Mouse (Mus musculus) forebrain, embryonic 13.5 days (tissue): ENCODE results near the gene Gm12248. TPM values are rescaled to one million over a fixed set of nuclear protein-coding genes. Genes with fewer than 3 reads are reported as not detected.

Source experiments
- ATAC-seq: fragments of 200-750 bp; cut with Nextera tagmentation; 2 replicates; pipeline ENCODE4 v1.8.0; 2017
- H3K27ac ChIP-seq: fragments of 300-500 bp; sonication (generic); 2 replicates; pipeline ENCODE4 v1.5.1; 2015; ENCODE audit warnings: inconsistent platforms, mild to moderate bottlenecking, moderate library complexity
- H3K27me3 ChIP-seq: fragments of 300-500 bp; sonication (generic); 2 replicates; pipeline ENCODE4 v1.6.1; 2015; ENCODE audit warnings: mild to moderate bottlenecking, inconsistent platforms
- H3K36me3 ChIP-seq: fragments of 300-500 bp; sonication (generic); 2 replicates; pipeline ENCODE4 v1.6.1; 2015; ENCODE audit warnings: mild to moderate bottlenecking, inconsistent platforms; ENCODE audit not compliant: poor library complexity, severe bottlenecking
- H3K4me1 ChIP-seq: fragments of 300-500 bp; sonication (generic); 2 replicates; pipeline ENCODE4 v1.6.1; 2015; ENCODE audit warnings: inconsistent platforms
- H3K4me2 ChIP-seq: fragments of 300-500 bp; sonication (generic); 2 replicates; pipeline ENCODE4 v1.6.1; 2015; ENCODE audit warnings: inconsistent platforms, mild to moderate bottlenecking, moderate library complexity
- H3K4me3 ChIP-seq: fragments of 300-500 bp; sonication (generic); 2 replicates; pipeline ENCODE4 v1.5.1; 2015; ENCODE audit warnings: mild to moderate bottlenecking, inconsistent platforms
- H3K9ac ChIP-seq: fragments of 300-500 bp; sonication (generic); 2 replicates; pipeline ENCODE4 v1.6.1; 2015; ENCODE audit warnings: mild to moderate bottlenecking, inconsistent platforms
- H3K9me3 ChIP-seq: fragments of 300-500 bp; sonication (generic); replicated peaks from 2 replicates; pipeline ENCODE4 v1.6.1; 2016; ENCODE audit warnings: inconsistent platforms
- WGBS: fragments of 180-500 bp; shearing (Covaris S2); methylation state at CpG from one replicate; pipeline ENCODE4 v1.1.7; 2015; 5-methylcytosine and 5-hydroxymethylcytosine counted together
- polyA plus RNA-seq: library from polyadenylated mRNA; unstranded; fragments of >200 nt; fragmentation: Nextera tagmentation; extraction: Ambion mirVana; gene quantifications from 2 replicates; pipeline ENCODE4 v1.2.1, GENCODE M21; 2015

The Gm12248 gene
- polyA plus RNA-seq, 1 experiment from 2014 or later, result 0.19 TPM

DNA sequence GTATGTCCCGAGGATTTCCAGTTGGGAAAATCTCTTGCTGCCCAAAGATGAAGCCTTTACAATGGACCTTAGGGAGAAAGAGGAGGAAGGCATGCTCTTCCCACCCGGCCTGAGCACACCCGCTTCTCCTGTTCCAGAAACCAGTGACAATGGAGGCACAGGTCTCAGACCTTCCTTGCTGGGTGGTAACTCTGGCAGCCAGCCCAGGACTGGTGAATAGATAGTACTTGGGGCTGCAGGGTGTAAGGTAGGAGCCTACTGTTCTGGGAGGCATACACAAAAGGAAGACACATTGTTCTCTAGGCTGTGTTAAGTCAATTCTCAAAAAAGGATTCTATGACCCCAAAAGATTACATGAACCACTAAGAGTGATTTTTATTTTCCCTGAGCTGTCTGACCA lies 27.7 kb upstream of the Gm12248 start:
- no peak overlapping the region for H3K9ac ChIP-seq
- H3K4me1 ChIP-seq, result no peaks in the 10 kb centered on the region
- no peak overlapping the region for H3K4me2 ChIP-seq
- H3K27me3 ChIP-seq, result no peaks in the 10 kb centered on the region
- ATAC-seq, result no peak
- H3K9me3 ChIP-seq, result no peaks in the 10 kb centered on the region
- no peak overlapping the region for H3K27ac ChIP-seq
- 79% methylated on average over 3 of the region's 3 CpGs for WGBS
- peaks cover 95% of the 10 kb centered on the region for H3K36me3 ChIP-seq
- H3K4me3 ChIP-seq, result no peak overlapping the region

DNA sequence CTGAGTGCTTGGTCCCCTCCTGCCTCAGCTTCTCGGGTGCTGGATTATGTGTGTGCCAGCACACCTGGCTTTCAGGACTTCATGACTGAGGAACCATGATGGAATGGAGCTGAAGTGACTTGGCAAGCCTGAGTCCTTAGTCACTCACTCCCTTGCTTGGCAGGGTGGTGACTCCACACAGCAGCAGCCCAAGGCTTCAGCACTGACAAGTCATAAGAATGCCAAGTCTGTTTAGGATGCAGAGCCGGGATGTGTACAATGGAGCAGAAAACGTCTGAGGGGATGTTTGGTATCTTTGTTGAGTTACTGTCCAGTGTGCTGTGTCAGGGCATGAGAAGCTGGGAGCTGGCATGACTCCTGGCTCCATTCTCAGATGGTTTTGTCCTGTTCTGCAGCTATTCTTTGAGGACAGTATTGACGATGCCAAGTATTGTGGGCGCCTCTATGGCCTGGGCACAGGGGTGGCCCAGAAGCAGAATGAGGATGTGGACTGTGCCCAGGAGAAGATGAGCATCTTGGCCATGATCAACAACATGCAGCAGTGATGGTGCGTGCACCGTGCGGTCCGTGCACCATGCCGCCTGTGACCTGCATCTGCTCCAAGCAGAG lies 24.2 kb upstream of the Gm12248 start:
- H3K4me2 ChIP-seq, result no peak overlapping the region
- WGBS, result 89% methylated on average over 10 of the region's 10 CpGs
- H3K36me3 ChIP-seq, result peaks cover 96% of the 10 kb centered on the region
- H3K4me3 ChIP-seq, result no peak overlapping the region
- no peak for ATAC-seq
- no peaks in the 10 kb centered on the region for H3K4me1 ChIP-seq
- no peak overlapping the region for H3K27ac ChIP-seq
- H3K27me3 ChIP-seq, result no peaks in the 10 kb centered on the region
- H3K9me3 ChIP-seq, result no peaks in the 10 kb centered on the region
- H3K9ac ChIP-seq, result no peak overlapping the region

DNA sequence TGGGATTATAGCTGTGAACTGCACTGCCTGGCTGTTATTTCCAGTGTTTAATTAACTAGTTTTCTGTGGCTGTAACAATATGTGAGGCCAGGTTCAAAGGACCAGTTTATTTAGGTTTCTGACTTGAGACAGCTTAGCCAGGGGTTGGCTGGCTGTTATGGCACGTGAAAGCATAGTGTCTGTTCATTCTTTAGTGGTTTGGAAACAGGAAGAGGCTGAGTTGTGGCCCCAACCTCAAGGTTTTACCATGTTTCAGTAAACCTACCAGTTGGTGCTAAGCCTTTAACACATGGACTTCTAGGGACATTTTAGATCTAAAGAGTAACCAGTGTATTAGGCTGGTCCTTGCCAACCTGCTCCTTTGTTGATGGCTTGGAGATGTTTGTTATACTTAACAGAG lies 23.6 kb upstream of the Gm12248 start:
- H3K27ac ChIP-seq, result no peak overlapping the region
- H3K4me2 ChIP-seq, result no peak overlapping the region
- no peak overlapping the region for H3K4me3 ChIP-seq
- H3K9me3 ChIP-seq, result no peaks in the 10 kb centered on the region
- H3K27me3 ChIP-seq, result no peaks in the 10 kb centered on the region
- no peaks in the 10 kb centered on the region for H3K4me1 ChIP-seq
- 94% methylated on average over 1 of the region's 1 CpGs for WGBS
- no peak overlapping the region for H3K9ac ChIP-seq
- no peak for ATAC-seq
- peaks cover 96% of the 10 kb centered on the region for H3K36me3 ChIP-seq

DNA sequence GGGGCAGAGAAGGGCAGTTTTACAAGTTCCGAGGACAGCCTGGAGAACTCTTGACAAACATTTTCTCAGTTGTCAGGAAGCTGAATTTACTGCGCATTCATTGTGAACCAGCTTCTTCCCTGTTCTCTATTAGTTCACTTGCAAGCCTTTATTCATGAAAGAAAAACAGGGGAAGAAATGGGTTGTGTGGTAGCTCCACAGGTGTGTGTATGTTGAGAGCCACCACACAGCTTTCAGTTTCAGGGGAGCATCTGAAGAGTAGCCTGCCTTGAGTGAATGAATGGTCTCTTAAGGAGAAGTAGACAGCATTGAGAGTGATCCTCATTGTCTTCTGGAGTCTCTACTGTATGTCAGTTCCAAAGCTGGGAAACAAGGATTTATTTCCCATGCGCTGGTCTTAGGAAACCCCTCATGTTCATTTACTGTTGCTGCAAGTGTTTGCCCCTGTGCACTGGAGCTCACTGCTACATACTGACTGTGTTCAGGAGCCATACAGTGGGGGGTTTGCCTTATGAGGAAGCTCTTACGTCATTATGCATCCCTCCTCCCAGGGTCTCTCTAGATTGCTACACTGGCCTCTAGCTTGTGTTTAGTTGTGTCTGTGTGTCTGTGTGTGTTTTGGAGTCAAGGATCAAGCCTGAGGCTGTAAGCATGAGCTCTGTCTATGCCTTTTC lies 14.9 kb upstream of the Gm12248 start:
- H3K9ac ChIP-seq, result no peak overlapping the region
- WGBS, result 94% methylated on average over 4 of the region's 4 CpGs

DNA sequence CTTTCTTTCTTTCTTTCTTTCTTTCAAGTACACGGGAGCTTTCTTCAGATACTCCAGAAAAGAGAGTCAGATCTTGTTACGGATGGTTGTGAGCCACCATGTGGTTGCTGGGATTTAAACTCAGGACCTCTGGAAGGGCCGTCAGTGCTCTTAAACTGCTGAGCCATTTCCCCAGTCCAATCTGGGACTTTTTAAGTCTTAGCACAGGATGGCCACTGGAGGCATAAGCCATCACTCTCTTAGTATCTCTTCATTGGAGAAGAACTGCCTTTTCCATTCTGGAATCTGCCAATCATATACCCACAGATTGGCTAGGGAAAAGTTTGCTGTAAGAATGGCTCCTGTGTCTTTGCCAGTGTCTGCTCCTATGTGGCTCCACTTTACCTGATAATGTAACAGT lies 14.1 kb upstream of the Gm12248 start:
- H3K36me3 ChIP-seq, result peaks cover 26% of the 10 kb centered on the region
- peaks cover 38% of the 10 kb centered on the region for H3K4me1 ChIP-seq
- H3K4me2 ChIP-seq, result no peak overlapping the region
- H3K9ac ChIP-seq, result no peak overlapping the region
- no peak overlapping the region for H3K27ac ChIP-seq
- 68% methylated on average over 3 of the region's 3 CpGs for WGBS
- no peaks in the 10 kb centered on the region for H3K27me3 ChIP-seq
- ATAC-seq, result no peak
- H3K4me3 ChIP-seq, result no peak overlapping the region
- H3K9me3 ChIP-seq, result no peaks in the 10 kb centered on the region

More for the DNA sequence above, 14.9 kb upstream of the Gm12248 start:
- H3K36me3 ChIP-seq, result peaks cover 34% of the 10 kb centered on the region
- H3K9me3 ChIP-seq, result no peaks in the 10 kb centered on the region
- no peak for ATAC-seq
- H3K4me2 ChIP-seq, result no peak overlapping the region
- H3K4me1 ChIP-seq, result peaks cover 38% of the 10 kb centered on the region
- H3K27me3 ChIP-seq, result no peaks in the 10 kb centered on the region
- no peak overlapping the region for H3K27ac ChIP-seq
- H3K4me3 ChIP-seq, result no peak overlapping the region

DNA sequence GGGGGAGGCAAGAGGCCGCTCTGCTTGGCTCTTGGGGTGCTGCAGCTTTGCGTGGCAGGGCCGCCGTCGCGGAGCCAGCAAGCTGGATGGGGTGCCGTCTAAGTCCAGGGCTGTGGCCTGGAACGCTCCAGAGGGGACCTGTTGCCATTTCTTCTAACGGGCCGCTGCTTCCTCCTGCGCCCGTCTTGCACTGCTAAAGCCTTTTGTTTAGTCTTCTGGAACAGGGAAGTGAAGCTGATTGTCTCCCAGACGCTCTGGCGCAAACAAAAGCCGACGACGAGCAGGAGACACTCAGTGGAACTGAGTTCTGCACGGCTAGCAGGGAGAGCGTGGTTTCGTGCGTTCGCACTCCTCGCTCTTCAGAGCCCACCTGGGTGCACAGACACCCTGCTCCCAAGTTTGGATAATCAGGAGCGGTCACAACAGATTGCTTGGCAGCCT lies 11.4 kb upstream of the Gm12248 start:
- H3K36me3 ChIP-seq, result no peaks in the 10 kb centered on the region
- H3K9ac ChIP-seq, result peak overlapping the region; percentile 93
- H3K4me3 ChIP-seq, result peak overlapping the region; percentile 98
- no peak for ATAC-seq
- H3K9me3 ChIP-seq, result no peaks in the 10 kb centered on the region
- H3K4me1 ChIP-seq, result peaks cover 38% of the 10 kb centered on the region
- H3K27me3 ChIP-seq, result no peaks in the 10 kb centered on the region
- under 1% methylated on average over 24 of the region's 24 CpGs for WGBS
- peak overlapping the region; percentile 86 for H3K27ac ChIP-seq
- peak overlapping the region; percentile 77 for H3K4me2 ChIP-seq

DNA sequence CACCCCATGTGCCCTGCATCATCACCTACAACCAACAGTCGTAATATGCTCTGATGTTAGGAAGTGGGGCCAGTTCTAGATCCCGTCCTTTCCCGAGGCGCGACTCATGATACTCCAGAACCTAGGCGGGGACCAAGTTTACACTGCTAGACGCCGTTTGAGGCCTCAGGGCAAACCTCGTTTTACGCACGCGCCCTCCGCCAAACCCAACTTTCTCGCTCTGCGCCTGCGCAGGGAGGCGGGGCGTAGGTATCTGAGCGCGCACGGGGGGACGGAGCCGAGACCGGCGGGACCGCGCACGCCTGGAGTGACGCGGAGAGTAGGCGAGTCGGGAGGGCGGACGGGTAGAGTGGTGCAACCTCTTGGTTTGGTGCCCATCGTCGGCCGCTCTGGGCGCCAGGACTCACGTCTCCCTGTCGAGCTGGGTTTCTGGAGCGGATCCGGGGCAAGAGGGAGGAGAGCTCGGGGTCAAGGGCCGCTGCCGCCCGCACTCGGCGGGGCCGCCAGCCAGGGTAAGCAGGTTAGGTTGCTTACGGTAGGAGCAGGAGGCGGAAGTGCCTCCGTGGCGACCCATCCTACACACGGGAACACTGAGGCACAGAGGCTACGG lies 10.9 kb upstream of the Gm12248 start, which contains the start of gene Cnot8:
TSS of gene Cnot8 (plus strand) at position 457 of the 610 bp plus-strand sequence.
- ATAC-seq, result peak; percentile 98

DNA sequence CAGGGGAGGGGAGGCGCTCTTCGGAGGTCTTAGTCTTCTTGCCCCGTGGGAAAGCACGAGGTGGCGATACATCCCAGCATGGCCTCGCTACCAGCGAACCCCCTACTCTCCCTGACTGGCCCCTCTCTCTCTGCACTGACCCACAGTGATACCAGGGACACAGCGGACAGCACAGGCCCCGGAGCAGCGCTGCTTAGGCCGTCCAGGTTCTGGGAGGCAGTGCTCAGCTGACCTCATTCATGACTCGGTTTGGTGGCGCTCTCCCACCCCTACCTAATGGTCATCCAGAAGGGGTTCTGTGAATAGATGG lies 10.4 kb upstream of the Gm12248 start:
- Histone ChIP-seq H3K9ac (peak overlapping the region; percentile 93), H3K27me3 (peaks cover 7% of the 10 kb centered on the region), H3K9me3 (no peaks in the 10 kb centered on the region), H3K36me3 (no peaks in the 10 kb centered on the region), H3K4me3 (peak overlapping the region; percentile 98), H3K27ac (peak overlapping the region; percentile 20; the same call in 1 of the 2 replicates), H3K4me2 (peak overlapping the region; percentile 77), H3K4me1 (peaks cover 38% of the 10 kb centered on the region)
- 43% methylated on average over 11 of the region's 13 CpGs for WGBS
- peak; percentile 43 for ATAC-seq

More for the DNA sequence above, 10.9 kb upstream of the Gm12248 start, which contains the start of gene Cnot8:
- H3K27ac ChIP-seq, result peak within 1 kb of the TSS; percentile 86
- no peaks in the 10 kb centered on the region for H3K9me3 ChIP-seq
- no peaks in the 10 kb centered on the region for H3K36me3 ChIP-seq
- peak within 1 kb of the TSS; percentile 93 for H3K9ac ChIP-seq
- peak within 1 kb of the TSS; percentile 98 for H3K4me3 ChIP-seq
- peak within 1 kb of the TSS; percentile 77 for H3K4me2 ChIP-seq
- H3K4me1 ChIP-seq, result peaks cover 38% of the 10 kb centered on the region
- under 1% methylated on average over 55 of the region's 55 CpGs for whole genome bisulfite sequencing
- H3K27me3 ChIP-seq, result peaks cover 2% of the 10 kb centered on the region

DNA sequence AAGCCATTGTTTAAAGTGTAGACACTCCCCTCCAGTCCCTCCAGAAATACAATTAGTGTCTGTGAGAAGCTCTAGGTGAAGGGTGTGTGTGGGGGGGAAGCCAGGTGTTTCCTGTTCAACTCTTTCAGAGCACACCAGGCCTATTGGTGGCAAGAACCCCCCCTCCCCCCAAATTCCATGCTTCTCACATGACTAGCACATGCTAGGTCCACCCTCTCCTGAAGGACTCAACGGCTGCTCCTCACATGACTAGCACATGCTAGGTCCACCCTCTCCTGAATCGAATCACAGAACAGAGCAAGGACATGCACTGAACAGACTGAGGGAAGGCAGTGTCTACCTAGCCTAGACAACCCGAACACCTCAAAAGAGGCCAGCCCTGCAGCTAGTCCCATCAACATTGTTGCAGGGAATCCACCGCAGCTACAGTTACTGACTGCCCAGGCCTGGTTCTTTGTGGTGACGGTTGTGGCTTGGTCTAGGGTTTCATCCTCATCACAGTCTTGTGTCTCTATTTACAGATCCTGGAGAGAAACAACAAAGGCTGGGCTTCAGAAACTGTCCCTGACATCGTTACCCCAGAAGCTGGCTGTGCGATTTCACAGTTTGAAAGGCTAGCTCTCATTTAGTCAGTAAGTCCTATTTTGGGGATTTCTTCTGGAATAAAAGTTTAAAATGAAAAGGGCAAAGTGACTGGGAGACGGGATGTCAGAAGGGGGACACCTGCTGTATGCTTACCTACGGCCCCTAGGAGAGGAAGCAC lies 9.8 kb upstream of the Gm12248 start:
- Histone ChIP-seq H3K4me3 (peak overlapping the region; percentile 98; the same call in 1 of the 2 replicates), H3K27me3 (peaks cover 13% of the 10 kb centered on the region), H3K27ac (no peak overlapping the region), H3K9me3 (no peaks in the 10 kb centered on the region), H3K9ac (peak overlapping the region; percentile 93; the same call in 1 of the 2 replicates), H3K4me1 (peaks cover 38% of the 10 kb centered on the region), H3K4me2 (peak overlapping the region; percentile 77), H3K36me3 (no peaks in the 10 kb centered on the region)
- 82% methylated on average over 9 of the region's 9 CpGs for WGBS
- ATAC-seq, result no peak

DNA sequence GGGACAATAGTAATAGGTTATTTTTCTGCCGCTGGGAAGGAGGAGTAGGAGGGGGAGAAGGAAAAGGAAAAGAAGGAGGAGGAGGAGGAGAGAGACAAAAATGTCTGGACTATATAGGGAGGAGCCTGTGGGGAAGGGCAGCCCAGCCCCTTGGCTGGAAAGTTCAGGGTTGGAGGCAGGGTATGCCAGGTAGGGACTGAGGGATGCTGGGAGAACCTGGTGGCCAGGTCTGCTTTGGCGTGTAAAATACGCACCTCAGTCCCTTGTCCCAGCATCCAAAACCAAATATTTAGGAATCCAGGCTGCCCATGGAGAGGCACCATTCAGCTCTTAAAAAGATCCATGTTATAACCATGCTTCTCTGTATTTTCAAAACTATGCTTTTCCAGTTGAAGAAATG lies 9.2 kb upstream of the Gm12248 start:
- H3K4me3 ChIP-seq, result no peak overlapping the region
- no peaks in the 10 kb centered on the region for H3K9me3 ChIP-seq
- ATAC-seq, result no peak
- peaks cover 36% of the 10 kb centered on the region for H3K4me1 ChIP-seq
- no peak overlapping the region for H3K9ac ChIP-seq
- no peaks in the 10 kb centered on the region for H3K36me3 ChIP-seq
- WGBS, result 91% methylated on average over 3 of the region's 3 CpGs
- H3K27ac ChIP-seq, result no peak overlapping the region
- H3K4me2 ChIP-seq, result no peak overlapping the region
- peaks cover 18% of the 10 kb centered on the region for H3K27me3 ChIP-seq

DNA sequence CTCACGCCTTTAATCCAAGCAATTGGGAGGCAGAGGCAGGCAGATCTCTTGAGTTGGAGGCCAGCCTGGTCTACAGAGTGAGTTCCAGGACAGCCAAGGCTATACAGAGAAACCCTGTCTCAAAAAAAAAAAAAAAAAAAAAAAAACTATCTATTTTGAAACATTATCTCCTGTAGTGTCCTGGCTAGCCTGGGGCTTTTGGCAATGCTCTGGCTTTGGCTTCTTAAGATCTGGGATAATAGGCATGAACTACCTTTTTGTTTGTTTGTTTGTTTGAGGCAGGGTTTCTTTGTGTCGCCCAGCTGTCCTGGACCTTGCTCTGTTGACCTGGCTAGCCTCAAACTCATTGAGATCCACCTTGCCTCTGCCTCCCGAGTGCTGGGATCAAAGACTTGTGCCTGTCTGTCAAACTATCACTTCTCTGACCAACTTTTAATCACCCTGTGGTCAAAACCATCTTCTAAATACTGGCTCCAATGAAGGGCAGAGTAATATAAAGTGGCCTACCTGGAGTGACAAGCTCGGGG lies 8.3 kb upstream of the Gm12248 start:
- Histone ChIP-seq H3K9me3 (no peaks in the 10 kb centered on the region), H3K4me3 (no peak overlapping the region), H3K36me3 (no peaks in the 10 kb centered on the region), H3K27me3 (peaks cover 27% of the 10 kb centered on the region), H3K4me1 (peaks cover 33% of the 10 kb centered on the region), H3K27ac (no peak overlapping the region), H3K9ac (no peak overlapping the region), H3K4me2 (no peak overlapping the region)
- no peak for ATAC-seq
- 83% methylated on average over 4 of the region's 4 CpGs for WGBS
